Mouse (Mus musculus) hindlimb bud, embryonic 11.5 days (tissue): ENCODE measurements around the gene Nek8.

Source experiments
- DNase-seq: peaks from one replicate; pipeline ENCODE4 v3.0.0-alpha.2; 2012; ENCODE audit warnings: low read depth, low spot score; ENCODE audit errors: extremely low spot score

The Nek8 gene

GRCm38 (mm10) chr11:78183884-78184514 lies 7.5 kb upstream of the Nek8 start:
- no peak for DNase-seq

- peak; percentile 93 for DNase-seq
These were observed 6.7 kb upstream of the Nek8 start, which contains the start of gene Rpl23a for GRCm38 (mm10) chr11:78182961-78183844. TSS of gene Rpl23a (minus strand) at chr11:78183584.

- DNase-seq, result no peak
These were observed 6.0 kb upstream of the Nek8 start for GRCm38 (mm10) chr11:78182450-78182849.

- DNase-seq, result no peak
These were observed 5.4 kb upstream of the Nek8 start for GRCm38 (mm10) chr11:78181830-78182357.

GRCm38 (mm10) chr11:78180081-78180761 lies 3.7 kb upstream of the Nek8 start:
- no peak for DNase-seq

- DNase-seq, result no peak
These were observed 3.0 kb upstream of the Nek8 start for GRCm38 (mm10) chr11:78179438-78179999.

- no peak for DNase-seq
These were observed 2.5 kb upstream of the Nek8 start for GRCm38 (mm10) chr11:78178859-78179437.

- peak; percentile 89 for DNase-seq
These were observed 1.7 kb upstream of the Nek8 start for GRCm38 (mm10) chr11:78177903-78178858.

- no peak for DNase-seq
These were observed 962 bp upstream of the Nek8 start for GRCm38 (mm10) chr11:78177437-78177836.

GRCm38 (mm10) chr11:78176905-78177331 lies 443 bp upstream of the Nek8 start:
- DNase-seq, result no peak

- DNase-seq, result no peak
These were observed 589 bp downstream of the Nek8 start for GRCm38 (mm10) chr11:78175771-78176401.

GRCm38 (mm10) chr11:78174506-78174905 lies 2.0 kb downstream of the Nek8 start:
- no peak for DNase-seq

- no peak for DNase-seq
These were observed 3.6 kb downstream of the Nek8 start for GRCm38 (mm10) chr11:78172748-78173383.

GRCm38 (mm10) chr11:78172034-78172747 lies 4.3 kb downstream of the Nek8 start:
- DNase-seq, result no peak

GRCm38 (mm10) chr11:78171328-78171727 lies 5.1 kb downstream of the Nek8 start:
- DNase-seq, result no peak

- DNase-seq, result no peak
These were observed 6.2 kb downstream of the Nek8 start for GRCm38 (mm10) chr11:78170306-78170705.

- DNase-seq, result no peak
These were observed 7.7 kb downstream of the Nek8 start for GRCm38 (mm10) chr11:78168541-78169468.
